Mouse (Mus musculus): Measurements from ENCODE around the gene Kcnh1.

Kcnh1 gene

DNA sequence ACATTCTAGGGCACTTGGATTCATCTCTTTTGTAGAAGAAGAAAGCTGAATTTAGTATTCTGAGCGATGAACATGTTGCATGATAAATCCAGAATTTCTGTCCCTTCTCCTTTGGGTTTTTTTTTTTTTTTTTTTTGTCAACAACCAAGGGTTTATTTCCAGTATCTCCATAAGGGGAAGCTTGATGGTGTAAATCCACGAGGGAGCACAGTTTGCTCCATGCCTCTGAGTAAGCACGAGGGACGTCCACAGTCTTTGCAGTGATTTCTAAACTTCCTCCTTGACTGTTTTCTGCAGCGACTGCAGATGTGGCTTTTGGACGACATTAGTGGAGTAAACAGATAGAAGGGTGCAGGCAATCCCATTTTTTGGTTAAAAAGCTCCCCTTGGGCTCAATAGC is 140.6 kb downstream of the Kcnh1 start:
- DNase-seq, result no peak

DNA sequence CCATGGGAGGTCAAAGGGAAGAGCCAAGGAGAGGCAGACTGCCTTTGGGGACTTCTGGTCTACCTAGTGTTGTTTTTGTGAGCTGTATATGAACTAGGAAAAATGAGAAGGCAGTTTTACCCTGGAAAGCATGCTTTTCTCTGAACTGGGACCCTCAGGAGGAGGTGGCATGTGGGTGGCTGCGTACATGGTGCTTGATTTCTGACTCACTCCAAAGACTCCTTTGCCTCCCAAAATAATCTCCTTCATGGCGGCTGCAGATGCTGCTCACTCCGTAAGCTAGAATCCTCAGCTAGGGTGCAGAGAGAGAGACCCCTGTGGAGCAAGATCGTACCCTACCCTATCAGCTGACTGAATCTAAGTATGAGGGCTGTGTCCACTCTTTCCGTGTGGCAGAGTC is 145.5 kb downstream of the Kcnh1 start:
- peak; percentile 49 for DNase-seq

DNA sequence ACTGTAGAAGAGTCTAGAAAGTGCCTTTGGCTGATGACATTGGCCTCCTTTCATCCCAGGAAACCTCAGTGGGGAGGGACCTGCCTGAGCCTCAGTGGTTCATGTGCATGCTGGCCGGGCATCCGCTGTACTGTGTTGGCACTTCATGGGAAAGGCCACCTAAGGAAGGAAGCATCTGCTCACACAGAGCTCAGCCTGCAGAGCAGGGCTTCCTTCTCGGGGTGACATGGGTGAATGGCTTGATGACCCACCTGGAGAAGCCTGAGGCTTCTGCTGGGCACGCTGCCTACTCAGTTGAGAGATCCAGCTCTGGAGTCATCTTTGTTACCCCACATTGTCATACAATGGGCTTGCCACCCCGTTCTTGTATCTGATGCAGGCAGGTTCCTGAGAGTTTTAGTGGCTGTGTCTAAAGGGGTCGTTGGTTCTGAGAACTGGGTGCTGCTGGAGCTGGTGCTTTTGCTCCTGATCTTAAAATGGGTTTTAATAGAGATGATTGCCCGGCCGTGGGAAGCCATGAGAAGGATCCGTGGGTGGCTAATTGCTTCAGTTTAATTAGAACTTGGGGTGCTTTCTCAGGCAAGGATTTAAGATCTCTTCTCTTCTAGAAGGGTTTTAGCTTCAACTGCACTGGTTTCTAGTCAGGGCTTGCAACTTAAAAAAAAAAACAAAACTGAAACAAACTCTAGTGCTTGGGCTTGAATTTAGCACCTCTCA is 148.9 kb downstream of the Kcnh1 start:
- no peak for DNase-seq

GRCm38 (mm10) chr1:192341774-192342173 is 151.2 kb downstream of the Kcnh1 start:
- no peak for DNase-seq

DNA sequence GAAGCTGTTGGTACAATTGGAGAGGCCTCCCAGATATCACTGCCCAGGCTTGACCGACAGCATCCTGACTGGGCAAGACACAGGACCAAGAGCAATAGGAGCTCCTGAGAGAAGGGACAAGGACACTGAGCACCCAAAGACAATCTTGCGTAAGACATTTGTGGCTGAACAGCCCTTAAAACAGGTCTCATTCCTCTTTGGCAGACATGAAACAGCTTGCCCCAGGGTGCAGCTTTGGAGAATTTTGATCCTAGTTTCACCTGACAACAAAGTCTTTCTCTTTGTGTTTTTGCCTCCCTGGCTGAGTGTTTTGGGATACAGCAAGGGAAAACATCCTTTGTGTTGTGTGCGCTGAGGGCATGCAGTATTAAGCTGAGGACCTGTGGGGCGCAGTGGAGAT is 153.4 kb downstream of the Kcnh1 start:
- DNase-seq, result no peak

- no peak for DNase-seq
These were observed 156.8 kb downstream of the Kcnh1 start for GRCm38 (mm10) chr1:192347327-192347726.

DNA sequence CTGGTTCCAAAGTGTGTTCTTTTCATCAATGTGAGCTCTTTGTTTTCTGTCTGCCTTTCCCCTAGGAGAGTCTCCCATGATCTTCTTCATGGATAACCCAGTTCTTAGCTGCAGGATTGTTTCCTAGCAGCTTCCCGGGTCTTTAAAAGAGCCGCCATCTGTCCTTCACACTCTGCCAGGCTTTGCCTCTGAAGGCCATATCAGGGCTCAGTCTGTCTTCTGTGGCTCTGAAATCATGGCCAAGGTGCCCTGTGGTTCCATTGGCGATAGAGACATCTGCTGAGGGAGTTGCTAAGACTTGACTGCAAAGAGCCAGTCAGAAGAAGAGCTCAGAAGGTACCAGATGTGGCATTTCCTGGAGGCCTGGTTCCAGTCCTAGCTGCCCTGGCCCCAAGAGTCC is 165.7 kb downstream of the Kcnh1 start:
- no peak for DNase-seq

- peak; percentile 39 for DNase-seq
These were observed 168.6 kb downstream of the Kcnh1 start for GRCm38 (mm10) chr1:192359212-192359611.

GRCm38 (mm10) chr1:192368336-192368735 is 177.8 kb downstream of the Kcnh1 start:
- peak; percentile 51 for DNase-seq

GRCm38 (mm10) chr1:192371943-192372614 is 181.5 kb downstream of the Kcnh1 start:
- no peak for DNase-seq

DNA sequence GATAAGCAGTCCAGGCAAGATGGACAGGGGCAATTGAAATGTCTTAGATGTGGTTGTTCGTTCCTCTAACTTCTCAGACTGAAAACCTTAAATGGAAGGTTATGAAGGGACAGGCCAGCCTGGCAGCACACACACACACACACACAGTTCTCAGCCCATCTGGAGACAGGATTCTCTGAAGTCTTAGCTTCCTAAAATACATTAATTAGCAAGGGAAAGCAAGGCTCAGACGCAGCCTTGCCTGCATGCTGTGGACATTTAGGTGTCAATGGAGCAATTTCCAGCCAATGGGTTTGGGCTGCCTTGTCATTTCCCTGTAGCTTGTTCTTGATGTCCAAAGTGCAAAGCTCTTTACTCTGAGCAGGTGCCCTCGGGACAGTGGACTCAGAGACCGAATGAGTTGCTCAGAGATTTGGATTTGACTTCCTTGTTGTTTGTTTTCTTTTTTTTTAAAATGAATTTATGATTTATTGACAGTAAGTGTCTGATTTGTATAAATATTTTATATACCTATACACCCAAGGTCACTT is 188.0 kb downstream of the Kcnh1 start:
- DNase-seq, result no peak

DNA sequence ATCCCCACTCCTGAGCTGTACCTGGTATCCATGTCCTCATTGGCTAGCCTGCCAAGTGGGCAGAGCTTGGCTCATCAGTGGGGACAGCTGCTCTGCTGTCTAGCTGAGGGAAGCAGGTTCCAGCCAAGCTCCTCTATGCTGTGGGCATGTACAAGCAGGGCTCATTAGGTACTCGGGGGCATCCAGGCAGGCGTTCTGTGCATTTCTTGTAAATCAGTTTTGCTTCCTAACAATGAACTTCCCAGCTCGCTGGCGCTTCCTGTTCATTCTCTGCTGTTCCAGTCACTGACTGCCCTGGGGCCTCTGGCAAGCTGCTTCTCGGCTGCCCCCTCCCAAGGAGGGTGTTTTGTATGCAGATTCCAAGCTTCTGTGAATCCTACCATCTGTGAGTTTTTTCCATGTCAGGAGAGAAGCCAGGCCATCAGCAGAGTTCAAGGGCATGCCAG is 190.0 kb downstream of the Kcnh1 start:
- DNase-seq, result no peak

DNA sequence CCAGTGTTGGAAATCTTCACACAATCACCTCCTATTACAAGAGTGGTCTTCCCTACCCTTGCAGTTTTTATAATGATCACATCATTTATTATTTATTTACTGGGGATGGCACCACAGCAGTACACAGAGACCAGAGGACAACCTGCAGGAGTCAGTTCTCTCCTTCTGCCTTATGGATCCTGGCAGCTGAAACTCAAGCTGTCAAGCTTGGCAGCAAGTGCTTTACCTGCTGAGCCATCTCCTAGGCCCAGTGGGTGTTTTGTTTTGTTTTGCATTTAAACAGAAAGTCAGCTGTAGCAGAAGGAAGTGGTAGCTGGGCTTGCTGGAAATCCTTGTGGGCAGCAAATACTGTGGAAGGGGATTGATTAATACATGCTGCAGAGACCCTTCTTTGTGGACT is 197.1 kb downstream of the Kcnh1 start:
- DNase-seq, result no peak

GRCm38 (mm10) chr1:192391041-192391440 is 200.5 kb downstream of the Kcnh1 start:
- DNase-seq, result no peak

GRCm38 (mm10) chr1:192392232-192392631 is 201.7 kb downstream of the Kcnh1 start:
- DNase-seq, result no peak

DNA sequence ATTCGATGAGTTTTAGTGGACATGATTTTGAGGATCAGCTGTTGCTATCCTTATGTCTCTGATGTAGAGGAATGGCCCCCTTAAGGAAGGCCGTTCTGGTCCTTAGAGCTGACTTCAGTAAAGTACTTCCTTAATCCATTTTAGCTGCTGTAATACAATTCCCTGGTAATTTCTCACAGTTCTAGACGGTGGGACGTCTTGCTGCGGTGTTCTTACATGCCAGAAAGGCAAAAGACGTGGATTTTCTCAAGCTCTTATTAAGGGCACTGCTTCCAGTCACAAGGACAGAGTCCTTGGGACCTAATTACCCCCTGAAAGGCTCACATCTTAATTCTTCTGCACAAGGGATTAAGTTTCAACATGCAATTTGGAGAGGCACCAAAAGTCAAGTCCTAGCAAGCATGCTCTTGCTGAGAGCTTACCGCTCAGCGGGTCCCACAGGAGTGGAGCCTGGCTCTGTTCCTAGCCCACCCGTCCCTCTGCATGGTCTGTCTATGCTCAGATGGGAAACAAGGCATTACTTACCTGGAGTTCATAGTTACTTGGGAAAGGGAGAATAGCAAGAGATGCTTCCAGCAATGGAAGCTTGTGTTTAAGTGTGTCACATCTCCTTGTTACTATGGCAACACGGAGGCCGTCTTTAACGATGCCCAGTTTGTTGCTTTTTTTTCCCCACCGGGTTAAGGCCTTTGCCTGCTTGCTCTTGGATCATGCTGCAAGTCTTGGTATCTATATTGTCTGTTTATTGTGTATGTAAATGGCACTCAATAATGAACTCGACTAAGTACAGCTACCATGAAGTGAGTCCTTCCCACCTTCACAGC is 209.3 kb downstream of the Kcnh1 start:
- DNase-seq, result no peak

DNA sequence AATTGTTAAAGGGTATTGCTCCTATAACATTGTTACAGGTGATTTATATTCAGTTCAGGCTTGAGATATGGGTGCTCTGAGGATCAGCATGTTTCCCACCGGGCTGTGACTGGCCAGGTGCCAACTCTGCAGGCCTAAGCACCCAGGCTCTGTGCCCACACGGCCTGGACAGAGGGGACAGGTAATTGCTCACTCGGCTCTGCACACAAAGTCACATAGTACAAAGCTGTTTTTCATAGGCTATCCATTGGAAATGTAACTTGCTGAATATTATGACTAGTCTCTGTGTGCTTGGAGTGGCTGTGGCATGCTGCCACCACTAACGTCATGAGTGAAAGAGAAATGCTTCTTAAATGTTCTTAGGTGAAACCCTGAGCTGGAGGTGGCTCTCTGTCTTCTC is 210.4 kb downstream of the Kcnh1 start:
- DNase-seq, result no peak

DNA sequence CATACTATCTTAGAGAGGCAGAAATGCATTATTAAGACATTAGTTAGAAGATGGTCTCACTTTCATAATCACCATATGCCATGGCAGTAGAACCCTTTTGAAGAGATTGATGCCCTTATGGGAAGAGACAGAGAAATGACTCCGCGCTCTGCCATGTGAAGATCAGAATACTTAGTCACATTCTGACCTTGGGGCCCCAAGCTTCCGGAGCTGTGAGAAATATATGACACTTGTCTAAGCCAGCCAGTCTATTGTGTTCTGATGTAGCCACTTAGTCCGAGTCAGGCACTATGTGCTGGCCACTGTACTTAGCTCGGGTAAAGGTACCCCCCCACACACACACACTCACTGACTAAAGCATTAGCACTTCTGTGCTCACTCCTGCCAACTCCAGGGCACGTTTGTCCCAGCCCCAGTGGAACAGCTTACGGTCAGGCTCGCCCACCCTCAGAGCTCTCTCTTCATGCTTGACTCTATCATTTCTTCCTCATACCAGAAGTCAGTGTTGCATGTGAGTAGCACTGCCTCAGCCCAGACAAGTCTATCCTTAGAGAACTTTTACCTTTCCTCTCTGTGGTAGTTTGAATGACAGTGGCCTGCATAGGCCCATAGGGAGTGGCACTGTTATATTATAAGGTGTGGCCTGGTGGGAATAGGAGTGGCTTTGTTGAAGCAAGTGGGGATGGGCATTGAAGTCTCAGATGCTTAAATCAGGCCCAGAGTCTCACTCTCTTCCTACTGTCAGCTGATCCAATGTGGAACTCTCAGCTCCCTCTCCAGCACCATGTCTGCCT is 212.5 kb downstream of the Kcnh1 start:
- DNase-seq, result no peak

- no peak for DNase-seq
These were observed 214.6 kb downstream of the Kcnh1 start for GRCm38 (mm10) chr1:192405136-192405535.

- DNase-seq, result no peak
These were observed 216.0 kb downstream of the Kcnh1 start for GRCm38 (mm10) chr1:192406589-192406988.

- DNase-seq, result no peak
These were observed 225.2 kb downstream of the Kcnh1 start for GRCm38 (mm10) chr1:192415813-192416212.

DNA sequence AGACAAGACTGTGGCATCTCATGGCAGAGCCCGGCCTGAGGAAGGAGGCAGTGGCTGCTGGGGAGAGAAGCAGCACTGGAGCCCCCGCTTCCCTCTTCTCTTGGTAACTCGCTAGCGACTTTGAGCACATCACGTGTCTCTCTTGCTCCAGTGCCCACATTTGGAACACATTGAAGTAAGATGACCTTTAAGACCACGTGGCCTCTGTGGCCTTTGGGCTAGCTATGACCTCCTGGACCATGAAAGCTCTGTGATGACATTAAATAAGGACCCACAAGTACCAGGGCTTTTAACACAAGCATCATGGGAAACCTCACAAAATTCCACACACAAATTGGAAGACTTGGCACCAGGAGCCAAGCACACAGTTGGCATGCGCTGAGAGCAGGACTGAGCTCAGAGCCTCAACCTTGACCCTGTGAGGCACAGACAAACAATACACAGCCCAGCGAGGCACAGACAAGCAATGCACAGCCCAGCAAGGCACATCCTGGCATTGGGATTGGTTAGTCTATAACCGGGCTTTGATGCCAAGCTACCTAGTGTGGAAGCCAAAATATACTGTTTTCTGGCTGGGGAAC is 225.8 kb downstream of the Kcnh1 start:
- no peak for DNase-seq
